Mouse (Mus musculus): ENCODE measurements around the gene Gm11985. TPM values are rescaled to one million over a fixed set of nuclear protein-coding genes. Genes with fewer than 3 reads are reported as not detected.
A peak's percentile ranks its signal among the peaks of the same experiment; 100 is the strongest.

Gm11985 gene
- total and polyA plus RNA-seq, 3 experiments: not detected

DNA sequence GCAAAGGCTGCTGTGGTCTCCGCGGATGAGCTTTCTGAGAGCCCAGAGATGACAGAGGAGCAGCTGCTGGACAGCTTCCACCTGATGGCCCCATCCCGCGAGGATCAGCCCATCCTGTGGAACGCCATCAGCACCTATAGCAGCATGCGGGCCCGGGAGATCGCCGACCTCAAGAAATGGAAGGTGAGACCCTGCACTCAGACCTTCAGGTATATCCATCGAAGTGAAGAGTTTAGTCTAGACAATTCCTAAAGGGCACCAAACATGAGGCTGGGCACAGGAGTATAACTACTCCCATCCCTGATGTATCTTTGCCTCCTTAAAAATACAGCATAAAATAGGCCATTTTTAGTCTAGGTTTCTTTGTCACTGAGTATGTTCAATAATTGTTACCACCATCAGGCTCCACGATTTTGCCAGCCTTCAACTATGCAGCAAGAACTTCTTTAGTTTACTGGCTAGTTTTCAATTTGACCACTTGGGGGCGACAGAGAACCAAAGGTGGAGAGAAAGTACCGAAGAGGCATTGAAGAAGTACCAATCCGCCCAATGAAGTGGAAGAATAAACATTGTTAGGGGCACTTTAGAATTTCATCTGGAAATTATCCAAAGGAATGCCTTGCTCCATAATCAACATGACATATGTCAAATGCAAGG is 11.5 kb upstream of the Gm11985 start:
- Histone ChIP-seq H3K4me3 (no peak overlapping the region), H3K36me3 (ENCODE audit: control insufficient read depth, insufficient read depth, low read length) (no peaks in the 10 kb centered on the region), H3K9ac (ENCODE audit: low read depth, low read length) (no peak overlapping the region), H3K4me1 (ENCODE audit: control insufficient read depth, insufficient read depth, low read length) (no peaks in the 10 kb centered on the region), H3K27ac (no peak overlapping the region), H3K79me2 (replicated peaks; ENCODE audit: control insufficient read depth, insufficient read depth, low read length) (no peaks in the 10 kb centered on the region), H3K27me3 (ENCODE audit: control insufficient read depth, insufficient read depth, low read length) (no peaks in the 10 kb centered on the region)
- peak; percentile 93 for TF ChIP-seq CTCF (IDR thresholded peaks at IDR 0.05)
- TF ChIP-seq POLR2A (IDR thresholded peaks at IDR 0.05; ENCODE audit: insufficient read depth, low read depth, low read length): no peak
- no peak for TF ChIP-seq EP300 (IDR thresholded peaks at IDR 0.05; ENCODE audit: insufficient read depth, low read depth, low read length)
- intact Hi-C loops (cut with DNase I): no loop called here
- DNase-seq: no peak
- 44% methylated on average over 14 of the region's 14 CpGs for WGBS

- intact Hi-C loops (cut with DNase I): no loop called here
- DNase-seq: no peak
- 54% methylated on average over 10 of the region's 10 CpGs for WGBS
- H3K27ac ChIP-seq: no peak overlapping the region
- H3K4me1 ChIP-seq (ENCODE audit: control insufficient read depth, insufficient read depth, low read length): no peaks in the 10 kb centered on the region
- H3K27me3 ChIP-seq (ENCODE audit: control insufficient read depth, insufficient read depth, low read length): no peaks in the 10 kb centered on the region
- H3K79me2 ChIP-seq (replicated peaks; ENCODE audit: control insufficient read depth, insufficient read depth, low read length): no peaks in the 10 kb centered on the region
- TF ChIP-seq POLR2A (IDR thresholded peaks at IDR 0.05; ENCODE audit: insufficient read depth, low read depth, low read length) (no peak), CTCF (IDR thresholded peaks at IDR 0.05) (no peak), EP300 (IDR thresholded peaks at IDR 0.05; ENCODE audit: insufficient read depth, low read depth, low read length) (no peak)
- no peak overlapping the region for H3K9ac ChIP-seq (ENCODE audit: low read depth, low read length)
- no peaks in the 10 kb centered on the region for H3K36me3 ChIP-seq (ENCODE audit: control insufficient read depth, insufficient read depth, low read length)
- H3K4me3 ChIP-seq: no peak overlapping the region
These were observed 10.3 kb upstream of the Gm11985 start for GRCm38 (mm10) chr11:7198481-7199256.

DNA sequence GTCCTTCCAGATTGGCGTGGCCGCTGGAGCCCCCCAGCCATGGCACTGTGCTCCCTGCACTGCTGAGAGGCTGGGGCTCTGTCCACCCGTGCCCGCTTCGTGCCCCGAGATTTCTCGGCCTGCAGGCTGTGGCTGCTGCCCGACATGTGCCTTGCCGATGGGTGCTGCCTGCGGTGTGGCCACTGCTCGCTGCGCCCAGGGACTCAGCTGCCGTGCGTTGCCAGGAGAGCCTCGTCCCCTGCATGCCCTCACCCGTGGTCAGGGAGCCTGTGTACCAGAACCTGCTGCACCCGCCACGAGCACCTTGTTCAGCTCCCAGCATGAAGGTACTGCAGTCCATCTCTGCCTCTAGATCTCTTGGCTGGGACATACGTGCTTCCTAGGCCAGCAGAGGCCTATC is 9.6 kb upstream of the Gm11985 start:
- Histone ChIP-seq H3K79me2 (replicated peaks; ENCODE audit: control insufficient read depth, insufficient read depth, low read length) (no peaks in the 10 kb centered on the region), H3K9ac (ENCODE audit: low read depth, low read length) (no peak overlapping the region), H3K36me3 (ENCODE audit: control insufficient read depth, insufficient read depth, low read length) (no peaks in the 10 kb centered on the region), H3K27ac (no peak overlapping the region), H3K4me3 (no peak overlapping the region), H3K4me1 (ENCODE audit: control insufficient read depth, insufficient read depth, low read length) (no peaks in the 10 kb centered on the region), H3K27me3 (ENCODE audit: control insufficient read depth, insufficient read depth, low read length) (no peaks in the 10 kb centered on the region)
- DNase-seq: no peak
- 91% methylated on average over 19 of the region's 19 CpGs for WGBS
- intact Hi-C loops (cut with DNase I): no loop called here
- TF ChIP-seq EP300 (IDR thresholded peaks at IDR 0.05; ENCODE audit: insufficient read depth, low read depth, low read length): no peak
- TF ChIP-seq CTCF (IDR thresholded peaks at IDR 0.05): no peak
- no peak for TF ChIP-seq POLR2A (IDR thresholded peaks at IDR 0.05; ENCODE audit: insufficient read depth, low read depth, low read length)

- no peak within 1 kb of the TSS for H3K27ac ChIP-seq
- H3K4me1 ChIP-seq (ENCODE audit: control insufficient read depth, insufficient read depth, low read length): no peaks in the 10 kb centered on the region
- H3K79me2 ChIP-seq (replicated peaks; ENCODE audit: control insufficient read depth, insufficient read depth, low read length): no peaks in the 10 kb centered on the region
- TF ChIP-seq CTCF (IDR thresholded peaks at IDR 0.05) (no peak), POLR2A (IDR thresholded peaks at IDR 0.05; ENCODE audit: insufficient read depth, low read depth, low read length) (no peak), EP300 (IDR thresholded peaks at IDR 0.05; ENCODE audit: insufficient read depth, low read depth, low read length) (no peak)
- WGBS: 79% methylated on average over 12 of the region's 12 CpGs
- intact Hi-C loops (cut with DNase I): no loop called here
- no peak within 1 kb of the TSS for H3K9ac ChIP-seq (ENCODE audit: low read depth, low read length)
- no peaks in the 10 kb centered on the region for H3K36me3 ChIP-seq (ENCODE audit: control insufficient read depth, insufficient read depth, low read length)
- H3K4me3 ChIP-seq: no peak within 1 kb of the TSS
- DNase-seq: no peak
- no peaks in the 10 kb centered on the region for H3K27me3 ChIP-seq (ENCODE audit: control insufficient read depth, insufficient read depth, low read length)
These were observed 9.1 kb upstream of the Gm11985 start, which contains the start of gene Igfbp1 for GRCm38 (mm10) chr11:7197491-7197941. Gene Igfbp1 (plus strand): TSS chr11:7197782.

- no peaks in the 10 kb centered on the region for H3K36me3 ChIP-seq (ENCODE audit: control insufficient read depth, insufficient read depth, low read length)
- no peak for DNase-seq
- H3K27ac ChIP-seq: no peak overlapping the region
- no peaks in the 10 kb centered on the region for H3K27me3 ChIP-seq (ENCODE audit: control insufficient read depth, insufficient read depth, low read length)
- H3K4me1 ChIP-seq (ENCODE audit: control insufficient read depth, insufficient read depth, low read length): no peaks in the 10 kb centered on the region
- intact Hi-C loops (cut with DNase I): no loop called here
- WGBS: 82% methylated on average over 4 of the region's 4 CpGs
- TF ChIP-seq CTCF (IDR thresholded peaks at IDR 0.05): no peak
- no peak for TF ChIP-seq POLR2A (IDR thresholded peaks at IDR 0.05; ENCODE audit: insufficient read depth, low read depth, low read length)
- TF ChIP-seq EP300 (IDR thresholded peaks at IDR 0.05; ENCODE audit: insufficient read depth, low read depth, low read length): no peak
- H3K79me2 ChIP-seq (replicated peaks; ENCODE audit: control insufficient read depth, insufficient read depth, low read length): no peaks in the 10 kb centered on the region
- H3K9ac ChIP-seq (ENCODE audit: low read depth, low read length): no peak overlapping the region
- H3K4me3 ChIP-seq: no peak overlapping the region
These were observed 6.9 kb upstream of the Gm11985 start for GRCm38 (mm10) chr11:7195312-7195685.
